ENCODE assay signal across 30 mouse cellular contexts in genomic region chr17:64806035-64806589, GRCm38 (mm10). TPM values are rescaled to one million over a fixed set of nuclear protein-coding genes. Genes with fewer than 3 reads are reported as not detected.
"Had no signal": no experiment of that assay in that cellular context is flagged by ENCODE, and none has a peak within 500 bp of the region (broad histone marks: within the 10 kb centered on the region; RNA-seq: fewer than 3 reads in every experiment).

No protein-coding gene starts in this region.

- H3K27me3 ChIP-seq: limb, embryonic 12.5 days; limb, embryonic 15.5 days; midbrain, embryonic 13.5 days; neural tube, embryonic 12.5 days; neural tube, embryonic 15.5 days had no signal

- H3K4me2 ChIP-seq: limb, embryonic 12.5 days; limb, embryonic 15.5 days; liver, embryonic 11.5 days; lung, embryonic 14.5 days; midbrain, embryonic 13.5 days; neural tube, embryonic 12.5 days; neural tube, embryonic 15.5 days had no signal

- H3K27ac ChIP-seq: limb, embryonic 12.5 days; limb, embryonic 15.5 days; liver, embryonic 14.5 days; midbrain, embryonic 10.5 days; neural tube, embryonic 12.5 days; neural tube, embryonic 15.5 days; stomach, postnatal 0 days had no signal

- H3K9me3 ChIP-seq: limb, embryonic 12.5 days; limb, embryonic 15.5 days; midbrain, embryonic 10.5 days; midbrain, embryonic 13.5 days; neural tube, embryonic 12.5 days; neural tube, embryonic 15.5 days had no signal

- H3K9ac ChIP-seq: limb, embryonic 12.5 days; limb, embryonic 15.5 days; liver, embryonic 14.5 days; liver, postnatal 0 days; lung, embryonic 14.5 days; midbrain, embryonic 13.5 days; neural tube, embryonic 12.5 days; neural tube, embryonic 15.5 days had no signal

- DNase-seq: kidney, adult 9 months; kidney, postnatal 14 days; kidney, postnatal 4 days; left cerebral cortex, postnatal 4 days; liver, postnatal 0 days; lung, embryonic 14.5 days; lung, postnatal 10 days; lung, postnatal 36 days; right cerebral cortex, adult 18-20 months; right cerebral cortex, postnatal 14 days; right cerebral cortex, postnatal 4 days; thymus, adult 2 months; thymus, postnatal 14 days; thymus, postnatal 4 days had no signal

- H3K4me1 ChIP-seq: megakaryocyte, embryonic 14.5 days; neural tube, embryonic 12.5 days had no signal

- H3K4me3 ChIP-seq: limb, embryonic 12.5 days; limb, embryonic 15.5 days; megakaryocyte, embryonic 14.5 days; midbrain, embryonic 10.5 days; midbrain, embryonic 13.5 days; neural tube, embryonic 12.5 days; neural tube, embryonic 15.5 days had no signal

- H3K36me3 ChIP-seq: limb, embryonic 12.5 days; limb, embryonic 15.5 days; midbrain, embryonic 10.5 days; midbrain, embryonic 13.5 days; neural tube, embryonic 12.5 days; neural tube, embryonic 15.5 days had no signal

- ATAC-seq: liver, postnatal 0 days; midbrain, embryonic 13.5 days had no signal

RNA-seq across cellular contexts. Expression of gene 4930583I09Rik, which starts 29.8 kb away (rescaled TPM):
- total RNA-seq: layer of hippocampus, adult 18-20 months; layer of hippocampus, postnatal 14 days; left cerebral cortex, adult 8-10 months; left cerebral cortex, postnatal 14 days; left cerebral cortex, postnatal 4 days had no signal
- polyA plus RNA-seq: kidney, embryonic 16.5 days; limb, embryonic 12.5 days; limb, embryonic 15.5 days; liver, embryonic 11.5 days; liver, embryonic 14.5 days; liver, postnatal 0 days; lung, embryonic 14.5 days; midbrain, embryonic 10.5 days; midbrain, embryonic 13.5 days; neural tube, embryonic 12.5 days; neural tube, embryonic 15.5 days; stomach, embryonic 14.5 days; stomach, postnatal 0 days; thymus, adult 2 months had no signal
